Mouse (Mus musculus): ENCODE results near the gene Atp9a.

DNA sequence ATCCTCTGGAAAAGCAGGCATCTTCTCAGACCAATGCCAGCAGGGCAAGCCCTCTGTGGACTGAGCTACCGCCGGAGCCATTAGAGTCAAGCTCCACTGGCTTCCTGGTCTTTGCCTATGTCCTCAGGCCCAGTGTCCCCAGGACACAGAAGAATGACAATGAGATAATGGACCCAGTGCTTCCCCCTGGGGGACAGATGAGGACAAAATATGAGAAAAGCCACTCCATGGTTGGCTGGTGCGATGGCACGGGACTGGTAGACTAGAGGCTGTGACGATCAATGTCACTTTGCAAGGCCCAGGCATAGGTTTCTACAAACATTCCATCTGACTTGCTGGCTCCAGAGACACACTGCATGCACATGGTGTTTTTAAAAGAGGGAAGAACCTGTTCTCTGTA lies 149.2 kb downstream of the Atp9a start:
- TF ChIP-seq POLR2A (IDR thresholded peaks at IDR 0.05; ENCODE audit: control insufficient read depth, extremely low read depth, insufficient read depth, low read length, poor library complexity) (no peak), CTCF (IDR thresholded peaks at IDR 0.05; ENCODE audit: borderline replicate concordance, control insufficient read depth, extremely low read depth, insufficient read depth, low read length, poor library complexity) (peak; percentile 16; the same call in 1 of the 2 replicates)

Measured in thymus, adult 2 months (tissue).